Mouse (Mus musculus): ENCODE results near the gene Brpf3.
"Not testable (repeated sequence)": the region's sequence is repeated elsewhere in the genome, so short reads cannot be mapped to it uniquely, and the experiment has no call there.

The Brpf3 gene

GRCm38 (mm10) chr17:28799291-28800160, 1.4 kb upstream of the Brpf3 start:
- in situ Hi-C loops (cut with MboI, MseI), result loop anchor here (5.0 kb wide), 1 partner anchor 87 kb away; no protein-coding TSS in a partner anchor

GRCm38 (mm10) chr17:28800281-28800670, 614 bp upstream of the Brpf3 start:
- in situ Hi-C loops (cut with MboI, MseI), result loop anchor here (5.0 kb wide), 1 partner anchor 88 kb away; no protein-coding TSS in a partner anchor

DNA sequence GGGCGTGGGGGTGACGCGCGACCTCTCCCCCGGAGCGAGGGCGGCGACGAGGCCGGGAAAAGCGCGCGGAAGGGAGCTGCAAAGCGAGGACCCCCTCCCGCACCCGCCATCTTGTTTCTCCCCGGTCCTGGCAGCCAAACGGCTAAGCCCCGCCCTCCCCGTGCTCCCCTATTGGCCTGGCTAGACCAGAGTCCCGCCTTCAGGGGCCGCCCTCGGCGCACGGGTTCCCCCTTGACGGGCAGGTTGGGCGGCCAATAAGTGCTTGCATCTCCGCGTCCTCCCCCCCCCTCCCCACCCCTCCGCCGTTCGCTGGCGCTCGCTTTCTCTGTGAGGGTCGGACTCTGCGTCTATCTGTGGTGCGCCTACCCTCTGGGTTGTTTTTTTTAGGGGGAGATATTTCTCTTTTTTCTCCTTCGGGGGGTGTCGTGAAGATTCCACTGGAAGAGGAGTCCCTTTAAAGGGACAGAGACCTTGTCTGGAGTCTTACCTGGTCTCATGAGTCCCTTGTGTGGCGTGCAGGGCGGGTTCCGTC, 650 bp downstream of the Brpf3 start:
- in situ Hi-C loops (cut with MboI, MseI), result loop anchor here (5.0 kb wide), 1 partner anchor 89 kb away; no protein-coding TSS in a partner anchor

- in situ Hi-C loops (cut with MboI, MseI), result loop anchor here (5.0 kb wide), 1 partner anchor 90 kb away; no protein-coding TSS in a partner anchor
These were observed 1.2 kb downstream of the Brpf3 start for GRCm38 (mm10) chr17:28802006-28802481.

DNA sequence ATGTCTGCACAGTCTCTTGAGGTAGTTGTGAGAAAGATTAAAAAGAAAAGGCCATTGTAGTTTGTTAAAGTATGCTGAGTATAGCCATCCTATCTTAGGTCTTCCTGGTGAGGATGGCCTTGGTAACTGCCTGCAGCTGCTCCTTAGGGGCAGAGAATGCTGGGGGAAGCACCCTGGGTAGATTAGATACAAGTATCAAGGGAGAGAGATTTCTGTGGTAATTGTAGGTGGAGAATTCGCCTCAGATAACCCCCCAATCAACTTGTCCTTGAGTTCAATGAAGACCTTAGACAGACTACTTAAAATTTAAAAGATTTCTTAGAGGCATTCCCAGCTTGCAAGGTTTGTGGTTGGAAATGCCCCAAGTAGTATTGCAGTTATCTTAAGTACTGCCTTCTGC, 2.4 kb downstream of the Brpf3 start:
- in situ Hi-C loops (cut with MboI, MseI), result loop anchor here (5.0 kb wide), 1 partner anchor 91 kb away; no protein-coding TSS in a partner anchor

DNA sequence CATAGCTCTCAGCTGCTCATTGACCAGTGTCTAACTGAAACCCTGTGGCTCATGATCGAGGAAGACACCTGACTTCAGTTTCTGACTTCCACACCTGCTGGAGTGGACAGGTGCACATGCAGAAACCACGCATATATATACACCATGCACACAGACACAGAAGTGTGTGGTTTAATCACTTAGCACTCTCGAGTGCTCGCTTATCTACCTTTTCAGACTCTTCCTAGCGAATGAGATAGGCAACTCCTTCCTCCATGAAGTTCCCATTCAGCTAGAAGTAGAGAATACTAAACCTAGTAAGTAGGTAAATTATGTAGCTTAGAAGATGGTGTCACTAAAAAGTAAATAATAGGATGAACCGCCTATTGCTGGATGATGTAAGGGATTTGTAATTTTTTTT, 4.1 kb downstream of the Brpf3 start:
- in situ Hi-C loops (cut with MboI, MseI), result loop anchor here (5.0 kb wide), 1 partner anchor 93 kb away; no protein-coding TSS in a partner anchor

DNA sequence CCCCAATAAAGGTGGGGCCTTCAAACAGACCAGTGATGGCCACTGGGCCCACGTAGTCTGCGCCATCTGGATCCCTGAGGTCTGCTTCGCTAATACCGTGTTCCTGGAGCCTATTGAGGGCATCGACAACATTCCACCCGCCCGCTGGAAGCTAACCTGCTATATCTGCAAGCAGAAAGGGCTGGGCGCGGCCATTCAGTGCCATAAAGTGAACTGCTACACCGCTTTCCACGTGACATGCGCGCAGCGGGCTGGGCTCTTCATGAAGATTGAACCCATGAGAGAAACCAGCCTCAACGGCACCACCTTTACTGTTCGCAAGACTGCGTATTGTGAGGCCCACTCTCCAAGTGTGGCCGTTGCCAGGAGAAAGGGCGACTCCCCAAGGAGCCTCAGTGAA, 5.9 kb downstream of the Brpf3 start:
- in situ Hi-C loops (cut with MboI, MseI), result no loop called here

- in situ Hi-C loops (cut with MboI, MseI), result no loop called here
These were observed 7.8 kb downstream of the Brpf3 start for GRCm38 (mm10) chr17:28808714-28809113.

DNA sequence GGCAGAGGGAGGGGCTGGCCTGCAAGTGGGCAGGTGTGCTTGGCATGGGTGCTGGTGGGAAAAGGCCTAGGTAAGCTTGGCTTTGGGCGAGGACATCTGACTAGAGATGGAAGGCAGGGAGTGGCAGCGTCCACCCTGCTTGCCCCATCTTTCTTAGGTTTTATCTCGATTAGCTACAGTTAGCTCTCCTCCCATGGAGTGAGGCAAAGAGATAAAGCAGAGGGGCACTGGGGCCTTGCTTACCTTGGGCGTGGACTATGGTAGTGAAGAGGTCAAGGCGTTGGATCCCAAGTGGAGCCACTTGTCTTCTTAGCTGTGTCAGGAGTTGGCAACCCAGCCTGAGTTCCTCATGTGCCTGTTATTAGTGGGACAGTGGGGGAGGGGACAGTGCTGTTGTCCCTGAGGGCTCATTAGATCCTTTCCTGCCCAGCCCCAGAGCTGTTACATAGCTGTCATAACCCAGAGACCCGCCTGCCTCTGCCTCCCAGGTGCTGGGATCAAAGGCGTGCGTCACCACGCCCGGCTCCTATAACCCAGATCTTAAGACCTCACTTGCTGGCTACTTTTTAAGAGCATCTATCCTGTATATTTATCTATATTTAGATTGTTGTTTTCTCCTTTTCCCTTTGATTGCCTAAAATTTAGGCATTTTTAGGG, 8.4 kb downstream of the Brpf3 start:
- in situ Hi-C loops (cut with MboI, MseI), result no loop called here

DNA sequence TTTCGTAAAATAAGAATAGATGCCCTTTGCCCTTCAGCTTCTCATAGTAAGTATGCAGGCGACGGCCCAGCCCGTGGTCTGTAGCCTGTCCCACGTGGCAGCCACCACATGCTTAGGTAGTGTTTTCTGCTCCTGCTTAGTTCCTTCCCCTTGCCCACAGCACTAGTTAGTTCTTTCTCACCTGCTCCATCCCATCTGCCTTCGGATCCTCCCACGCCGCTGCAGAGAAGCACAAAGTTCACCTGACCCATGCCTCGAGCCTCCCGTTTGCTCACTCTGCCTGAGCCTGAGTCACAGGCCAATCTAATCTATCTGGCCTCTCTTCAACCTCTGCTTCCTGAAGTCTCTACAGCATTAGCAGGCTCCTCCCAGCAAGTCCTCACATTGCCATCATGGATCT, 11.5 kb downstream of the Brpf3 start:
- in situ Hi-C loops (cut with MboI, MseI), result no loop called here

DNA sequence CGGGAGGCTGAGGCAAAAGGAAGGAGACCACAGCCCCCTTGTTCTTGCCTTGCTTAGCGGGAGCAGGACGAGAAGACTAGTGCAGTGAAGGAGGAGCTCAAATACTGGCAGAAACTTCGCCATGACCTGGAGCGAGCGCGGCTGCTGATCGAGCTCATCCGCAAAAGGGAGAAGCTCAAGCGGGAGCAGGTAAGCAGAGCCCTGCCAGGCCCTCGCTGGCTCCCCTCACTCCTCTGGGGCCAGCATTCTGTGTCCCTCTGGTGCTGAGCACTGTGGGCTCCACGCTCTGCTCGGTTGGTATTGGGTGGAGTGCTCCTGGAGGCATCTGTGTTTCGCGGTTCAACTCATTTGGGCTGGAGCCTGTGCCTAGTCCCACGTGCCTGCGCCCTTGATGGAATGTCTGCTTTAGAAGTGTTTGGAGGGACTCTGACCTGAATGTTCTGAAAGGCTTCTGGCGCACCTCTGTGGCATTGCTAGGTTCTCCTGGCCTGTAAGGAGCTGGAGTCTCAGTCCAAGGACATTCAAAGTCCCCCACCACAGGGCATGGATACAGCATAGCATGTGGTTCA, 13.7 kb downstream of the Brpf3 start:
- in situ Hi-C loops (cut with MboI, MseI), result no loop called here

GRCm38 (mm10) chr17:28815384-28816004, 14.6 kb downstream of the Brpf3 start:
- in situ Hi-C loops (cut with MboI, MseI), result no loop called here

GRCm38 (mm10) chr17:28816326-28816725, 15.4 kb downstream of the Brpf3 start:
- in situ Hi-C loops (cut with MboI, MseI), result not testable (repeated sequence)

GRCm38 (mm10) chr17:28816875-28817811, 16.3 kb downstream of the Brpf3 start:
- in situ Hi-C loops (cut with MboI, MseI), result no loop called here

DNA sequence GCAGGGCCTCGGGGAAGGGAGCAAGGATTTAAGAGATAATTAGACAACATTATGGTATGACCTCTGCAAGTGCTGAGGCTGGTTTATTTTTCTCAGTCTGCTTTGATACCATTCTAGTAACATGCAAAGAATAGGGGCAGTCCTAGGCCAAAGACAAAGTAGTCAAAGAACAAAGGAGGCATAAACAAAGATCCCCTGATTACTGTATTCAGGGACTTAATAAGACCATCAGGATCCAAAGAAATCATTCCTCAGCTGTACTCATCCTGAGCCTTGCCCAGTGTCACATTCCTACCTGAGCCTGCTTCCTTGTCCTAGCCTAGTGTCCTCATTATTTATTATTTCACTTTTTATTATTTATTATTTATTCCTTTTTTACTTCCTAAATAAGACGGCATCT, 19.3 kb downstream of the Brpf3 start:
- in situ Hi-C loops (cut with MboI, MseI), result loop anchor here (10.0 kb wide), 1 partner anchor 295 kb away; the partner anchor contains the start of gene Rab44

DNA sequence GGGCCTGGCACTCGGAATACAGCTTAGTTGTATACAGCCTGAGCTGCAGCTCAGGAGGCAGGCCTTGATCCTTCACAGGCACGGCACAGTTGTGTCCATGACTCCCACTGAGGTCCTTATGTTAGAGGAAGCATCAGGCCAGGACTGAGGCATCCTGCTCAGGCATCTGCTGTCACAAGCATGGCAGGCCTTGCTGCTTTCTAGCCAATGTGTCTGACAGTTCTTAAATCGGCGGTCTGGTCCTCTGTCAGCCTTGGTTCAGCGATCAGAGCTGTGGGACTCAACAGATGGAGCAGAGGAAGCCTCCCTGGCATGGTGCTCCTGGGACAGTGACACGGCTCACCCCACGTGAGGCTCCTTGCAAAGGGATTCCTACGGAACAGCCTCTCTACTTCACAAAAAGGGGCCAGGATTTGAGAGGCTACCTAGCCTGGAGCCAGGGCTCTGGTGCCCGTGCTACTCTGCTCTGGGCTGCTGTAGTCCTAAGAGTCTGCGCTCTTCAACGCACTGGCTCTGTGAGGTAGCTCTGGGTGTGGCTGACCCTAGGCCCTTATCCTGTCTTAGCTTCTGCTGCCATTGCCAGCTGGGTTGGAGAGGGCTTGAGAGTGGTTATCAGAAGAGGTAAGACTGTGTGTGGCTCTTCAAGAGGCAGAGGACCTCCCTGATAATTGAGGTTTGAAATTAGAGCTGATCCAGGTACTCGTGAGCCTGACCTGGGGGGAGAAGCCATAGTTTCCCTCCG, 22.3 kb downstream of the Brpf3 start:
- in situ Hi-C loops (cut with MboI, MseI), result loop anchor here (10.0 kb wide), 1 partner anchor 292 kb away; the partner anchor contains the start of gene Rab44

DNA sequence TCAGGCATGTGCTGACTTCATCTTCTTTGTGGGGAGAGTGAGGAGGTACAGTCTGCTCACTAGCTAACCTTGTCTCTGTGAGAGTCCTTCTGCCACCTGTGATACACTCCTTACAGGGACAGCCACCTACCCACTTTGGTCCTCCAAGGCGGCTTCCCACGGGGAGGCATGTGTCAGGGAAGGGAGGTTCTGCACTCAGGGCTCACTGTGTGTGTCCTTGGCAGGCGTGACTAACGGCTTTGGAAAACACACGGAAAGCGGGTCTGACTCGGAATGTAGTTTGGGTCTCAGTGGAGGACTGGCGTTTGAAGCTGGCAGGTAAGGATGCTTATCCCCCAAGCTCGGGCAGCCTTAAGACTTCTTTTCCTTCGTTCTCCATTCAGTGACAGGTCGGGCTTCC, 22.9 kb downstream of the Brpf3 start:
- in situ Hi-C loops (cut with MboI, MseI), result loop anchor here (10.0 kb wide), 1 partner anchor 291 kb away; the partner anchor contains the start of gene Rab44

DNA sequence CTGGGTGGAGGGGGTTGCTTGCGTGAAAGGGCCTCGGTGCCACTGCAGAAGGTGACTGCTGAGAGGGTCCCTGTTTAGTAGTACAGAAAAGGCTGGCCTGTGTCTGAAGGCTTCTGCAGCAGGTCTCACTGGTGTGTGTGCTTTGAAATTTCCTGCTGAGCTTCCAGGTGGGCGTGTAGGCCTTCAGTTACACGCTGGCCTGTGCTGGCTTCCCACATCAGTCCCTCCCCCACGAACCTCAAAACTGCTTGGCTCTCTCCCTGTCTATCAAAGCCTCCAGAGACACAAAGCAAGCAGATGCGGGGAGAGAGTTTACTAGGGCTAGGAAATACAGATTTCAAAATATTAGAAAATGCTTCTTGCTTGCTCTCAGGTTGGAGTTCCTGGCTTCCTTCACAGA, 24.0 kb downstream of the Brpf3 start:
- in situ Hi-C loops (cut with MboI, MseI), result loop anchor here (10.0 kb wide), 1 partner anchor 290 kb away; the partner anchor contains the start of gene Rab44

Data from regulatory T cell (primary cell).